Mouse (Mus musculus): ENCODE results near the gene Abhd10. TPM values are rescaled to one million over a fixed set of nuclear protein-coding genes. Genes with fewer than 3 reads are reported as not detected.

Abhd10 gene
- 32.4 and 33.2 TPM in 2 replicates for polyA plus RNA-seq (2015; fragmentation: Nextera tagmentation; extraction: Ambion mirVana)

- H3K27me3 ChIP-seq = no peaks in the 10 kb centered on the region
- peak within 1 kb of the TSS; percentile 67 for H3K4me2 ChIP-seq (replicated peaks)
- WGBS = under 1% methylated on average over 51 of the region's 51 CpGs
- peak; percentile 97 for ATAC-seq (ENCODE audit: insufficient number of reproducible peaks, low FRiP score, low TSS enrichment, low read depth)
- H3K36me3 ChIP-seq = peaks cover 5% of the 10 kb centered on the region; the same call in 1 of the 2 replicates
- H3K9ac ChIP-seq = peak within 1 kb of the TSS; percentile 87
- peak within 1 kb of the TSS; percentile 94 for H3K27ac ChIP-seq (replicated peaks)
- peaks cover 14% of the 10 kb centered on the region for H3K4me1 ChIP-seq
- H3K9me3 ChIP-seq (replicated peaks) = no peaks in the 10 kb centered on the region
- peak within 1 kb of the TSS; percentile 86 for H3K4me3 ChIP-seq (replicated peaks)
Observed at GRCm38 (mm10) chr16:45742615-45743476, at the start of gene Abhd10. Gene Abhd10, minus strand, starts transcription at chr16:45742955.

GRCm38 (mm10) chr16:45791286-45791685 lies 48.5 kb upstream of the Abhd10 start:
- Histone ChIP-seq H3K9me3 (replicated peaks) (no peaks in the 10 kb centered on the region), H3K4me1 (peaks cover 3% of the 10 kb centered on the region; the same call in 1 of the 2 replicates), H3K4me3 (replicated peaks) (no peak overlapping the region), H3K27ac (replicated peaks) (no peak overlapping the region), H3K27me3 (no peaks in the 10 kb centered on the region), H3K4me2 (replicated peaks) (no peak overlapping the region), H3K9ac (no peak overlapping the region), H3K36me3 (peaks cover 22% of the 10 kb centered on the region; the same call in 1 of the 2 replicates)
- no peak for ATAC-seq (ENCODE audit: insufficient number of reproducible peaks, low FRiP score, low TSS enrichment, low read depth)
- 48% methylated on average over 5 of the region's 5 CpGs for WGBS

- Histone ChIP-seq H3K4me1 (peaks cover 3% of the 10 kb centered on the region; the same call in 1 of the 2 replicates), H3K4me2 (replicated peaks) (no peak overlapping the region), H3K9ac (no peak overlapping the region), H3K27me3 (no peaks in the 10 kb centered on the region), H3K4me3 (replicated peaks) (no peak overlapping the region), H3K36me3 (peaks cover 22% of the 10 kb centered on the region; the same call in 1 of the 2 replicates), H3K9me3 (replicated peaks) (no peaks in the 10 kb centered on the region), H3K27ac (replicated peaks) (no peak overlapping the region)
- 88% methylated on average over 2 of the region's 2 CpGs for WGBS
- ATAC-seq (ENCODE audit: insufficient number of reproducible peaks, low FRiP score, low TSS enrichment, low read depth) = no peak
Observed at GRCm38 (mm10) chr16:45789311-45789710, 46.6 kb upstream of the Abhd10 start.

GRCm38 (mm10) chr16:45787650-45788049 lies 44.9 kb upstream of the Abhd10 start:
- Histone ChIP-seq H3K27ac (replicated peaks) (no peak overlapping the region), H3K4me1 (peaks cover 3% of the 10 kb centered on the region; the same call in 1 of the 2 replicates), H3K36me3 (peaks cover 22% of the 10 kb centered on the region; the same call in 1 of the 2 replicates), H3K9me3 (replicated peaks) (no peaks in the 10 kb centered on the region), H3K9ac (no peak overlapping the region), H3K4me3 (replicated peaks) (no peak overlapping the region), H3K4me2 (replicated peaks) (no peak overlapping the region), H3K27me3 (no peaks in the 10 kb centered on the region)
- WGBS = 92% methylated on average over 6 of the region's 6 CpGs
- ATAC-seq (ENCODE audit: insufficient number of reproducible peaks, low FRiP score, low TSS enrichment, low read depth) = no peak

GRCm38 (mm10) chr16:45786639-45787038 lies 43.9 kb upstream of the Abhd10 start:
- no peaks in the 10 kb centered on the region for H3K27me3 ChIP-seq
- no peaks in the 10 kb centered on the region for H3K9me3 ChIP-seq (replicated peaks)
- H3K9ac ChIP-seq = no peak overlapping the region
- ATAC-seq (ENCODE audit: insufficient number of reproducible peaks, low FRiP score, low TSS enrichment, low read depth) = no peak
- H3K4me1 ChIP-seq = peaks cover 3% of the 10 kb centered on the region; the same call in 1 of the 2 replicates
- H3K36me3 ChIP-seq = peaks cover 23% of the 10 kb centered on the region; the same call in 1 of the 2 replicates
- no peak overlapping the region for H3K27ac ChIP-seq (replicated peaks)
- 41% methylated on average over 8 of the region's 8 CpGs for WGBS
- H3K4me3 ChIP-seq (replicated peaks) = no peak overlapping the region
- H3K4me2 ChIP-seq (replicated peaks) = no peak overlapping the region

- Histone ChIP-seq H3K4me2 (replicated peaks) (no peak overlapping the region), H3K9me3 (replicated peaks) (no peaks in the 10 kb centered on the region), H3K9ac (no peak overlapping the region), H3K36me3 (peaks cover 44% of the 10 kb centered on the region), H3K4me3 (replicated peaks) (no peak overlapping the region), H3K4me1 (no peaks in the 10 kb centered on the region), H3K27me3 (no peaks in the 10 kb centered on the region), H3K27ac (replicated peaks) (no peak overlapping the region)
- no peak for ATAC-seq (ENCODE audit: insufficient number of reproducible peaks, low FRiP score, low TSS enrichment, low read depth)
- 72% methylated on average over 6 of the region's 6 CpGs for WGBS
Observed at GRCm38 (mm10) chr16:45780001-45780400, 37.2 kb upstream of the Abhd10 start.

- H3K36me3 ChIP-seq = peaks cover 58% of the 10 kb centered on the region
- H3K4me2 ChIP-seq (replicated peaks) = no peak overlapping the region
- no peak overlapping the region for H3K9ac ChIP-seq
- H3K4me1 ChIP-seq = no peaks in the 10 kb centered on the region
- H3K9me3 ChIP-seq (replicated peaks) = no peaks in the 10 kb centered on the region
- H3K27me3 ChIP-seq = no peaks in the 10 kb centered on the region
- no peak overlapping the region for H3K4me3 ChIP-seq (replicated peaks)
- 89% methylated on average over 5 of the region's 5 CpGs for WGBS
- no peak overlapping the region for H3K27ac ChIP-seq (replicated peaks)
- no peak for ATAC-seq (ENCODE audit: insufficient number of reproducible peaks, low FRiP score, low TSS enrichment, low read depth)
Observed at GRCm38 (mm10) chr16:45774813-45775212, 32.1 kb upstream of the Abhd10 start.

- H3K27ac ChIP-seq (replicated peaks) = no peak overlapping the region
- H3K36me3 ChIP-seq = peaks cover 41% of the 10 kb centered on the region
- H3K27me3 ChIP-seq = no peaks in the 10 kb centered on the region
- H3K4me2 ChIP-seq (replicated peaks) = no peak overlapping the region
- no peak for ATAC-seq (ENCODE audit: insufficient number of reproducible peaks, low FRiP score, low TSS enrichment, low read depth)
- H3K4me1 ChIP-seq = 0 out of 2 replicates have a peak, but pooled peaks cover 3% of the 10 kb centered on the region
- H3K9ac ChIP-seq = no peak overlapping the region
- 95% methylated on average over 6 of the region's 6 CpGs for whole genome bisulfite sequencing
- H3K9me3 ChIP-seq (replicated peaks) = no peaks in the 10 kb centered on the region
- no peak overlapping the region for H3K4me3 ChIP-seq (replicated peaks)
Observed at GRCm38 (mm10) chr16:45770914-45771313, 28.2 kb upstream of the Abhd10 start.

GRCm38 (mm10) chr16:45767853-45768640 lies 25.3 kb upstream of the Abhd10 start:
- no peak overlapping the region for H3K4me3 ChIP-seq (replicated peaks)
- H3K4me1 ChIP-seq = 0 out of 2 replicates have a peak, but pooled peaks cover 6% of the 10 kb centered on the region
- H3K27ac ChIP-seq (replicated peaks) = peak overlapping the region; percentile 28
- H3K36me3 ChIP-seq = peaks cover 23% of the 10 kb centered on the region
- no peaks in the 10 kb centered on the region for H3K9me3 ChIP-seq (replicated peaks)
- H3K27me3 ChIP-seq = no peaks in the 10 kb centered on the region
- H3K4me2 ChIP-seq (replicated peaks) = no peak overlapping the region
- H3K9ac ChIP-seq = no peak overlapping the region
- WGBS = 70% methylated on average over 10 of the region's 10 CpGs
- ATAC-seq (ENCODE audit: insufficient number of reproducible peaks, low FRiP score, low TSS enrichment, low read depth) = no peak

- no peaks in the 10 kb centered on the region for H3K9me3 ChIP-seq (replicated peaks)
- peak overlapping the region; percentile 12 for H3K27ac ChIP-seq (replicated peaks)
- no peak overlapping the region for H3K9ac ChIP-seq
- H3K4me2 ChIP-seq (replicated peaks) = no peak overlapping the region
- H3K36me3 ChIP-seq = peaks cover 27% of the 10 kb centered on the region
- 0 out of 2 replicates have a peak, but pooled peaks cover 6% of the 10 kb centered on the region for H3K4me1 ChIP-seq
- WGBS = 47% methylated on average over 4 of the region's 4 CpGs
- no peak for ATAC-seq (ENCODE audit: insufficient number of reproducible peaks, low FRiP score, low TSS enrichment, low read depth)
- H3K27me3 ChIP-seq = no peaks in the 10 kb centered on the region
- H3K4me3 ChIP-seq (replicated peaks) = no peak overlapping the region
Observed at GRCm38 (mm10) chr16:45767434-45767833, 24.7 kb upstream of the Abhd10 start.

Data from embryonic facial prominence, embryonic 15.5 days (tissue).